Mouse (Mus musculus) forebrain, embryonic 16.5 days (tissue): Measurements from ENCODE around the gene Rbbp5. TPM values are rescaled to one million over a fixed set of nuclear protein-coding genes. Genes with fewer than 3 reads are reported as not detected.

Experiments
- ATAC-seq: fragments of 200-750 bp; cut with Nextera tagmentation; 2 replicates; pipeline ENCODE4 v1.8.0; 2017; ENCODE audit warnings: mild to moderate bottlenecking, moderate library complexity
- H3K27ac ChIP-seq: fragments of 300-500 bp; sonication (generic); 2 replicates; pipeline ENCODE4 v1.5.1; 2014; ENCODE audit warnings: low read length, control low read depth
- H3K27me3 ChIP-seq: fragments of 300-500 bp; sonication (generic); replicated peaks from 2 replicates; pipeline ENCODE4 v1.6.1; 2014; ENCODE audit warnings: low read length; ENCODE audit not compliant: control insufficient read depth, insufficient read depth
- H3K36me3 ChIP-seq: fragments of 300-500 bp; sonication (generic); 2 replicates; pipeline ENCODE4 v1.6.1; 2014; ENCODE audit not compliant: control insufficient read depth, insufficient read depth
- H3K4me1 ChIP-seq: fragments of 300-500 bp; sonication (generic); replicated peaks from 2 replicates; pipeline ENCODE4 v1.6.1; 2014; ENCODE audit warnings: low read length; ENCODE audit not compliant: control insufficient read depth, insufficient read depth
- H3K4me2 ChIP-seq: fragments of 300-500 bp; sonication (generic); 2 replicates; pipeline ENCODE4 v1.6.1; 2014; ENCODE audit warnings: mild to moderate bottlenecking, low read length, control low read depth
- H3K4me3 ChIP-seq: fragments of 300-500 bp; sonication (generic); replicated peaks from 2 replicates; pipeline ENCODE4 v1.5.1; 2014; ENCODE audit warnings: mild to moderate bottlenecking, low read length, control low read depth
- H3K9ac ChIP-seq: fragments of 300-500 bp; sonication (generic); replicated peaks from 2 replicates; pipeline ENCODE4 v1.6.1; 2014; ENCODE audit warnings: low read depth, low read length, control low read depth
- H3K9me3 ChIP-seq: fragments of 300-500 bp; sonication (generic); 2 replicates; pipeline ENCODE4 v1.6.1; 2016; ENCODE audit warnings: low read length; ENCODE audit not compliant: control insufficient read depth
- WGBS: fragments of 180-500 bp; shearing (Covaris S2); extraction: QIAGEN DNeasy Blood & Tissue Kit; methylation state at CpG from one replicate; pipeline ENCODE4 v1.1.7; 2014; 5-methylcytosine and 5-hydroxymethylcytosine counted together
- polyA plus RNA-seq: library from polyadenylated mRNA; unstranded; fragments of >200 nt; fragmentation: Nextera tagmentation; extraction: Ambion mirVana; gene quantifications from 2 replicates; pipeline ENCODE4 v1.2.1, GENCODE M21; 2015

Gene Rbbp5
- 55.4 and 59.0 TPM in 2 replicates for polyA plus RNA-seq

DNA sequence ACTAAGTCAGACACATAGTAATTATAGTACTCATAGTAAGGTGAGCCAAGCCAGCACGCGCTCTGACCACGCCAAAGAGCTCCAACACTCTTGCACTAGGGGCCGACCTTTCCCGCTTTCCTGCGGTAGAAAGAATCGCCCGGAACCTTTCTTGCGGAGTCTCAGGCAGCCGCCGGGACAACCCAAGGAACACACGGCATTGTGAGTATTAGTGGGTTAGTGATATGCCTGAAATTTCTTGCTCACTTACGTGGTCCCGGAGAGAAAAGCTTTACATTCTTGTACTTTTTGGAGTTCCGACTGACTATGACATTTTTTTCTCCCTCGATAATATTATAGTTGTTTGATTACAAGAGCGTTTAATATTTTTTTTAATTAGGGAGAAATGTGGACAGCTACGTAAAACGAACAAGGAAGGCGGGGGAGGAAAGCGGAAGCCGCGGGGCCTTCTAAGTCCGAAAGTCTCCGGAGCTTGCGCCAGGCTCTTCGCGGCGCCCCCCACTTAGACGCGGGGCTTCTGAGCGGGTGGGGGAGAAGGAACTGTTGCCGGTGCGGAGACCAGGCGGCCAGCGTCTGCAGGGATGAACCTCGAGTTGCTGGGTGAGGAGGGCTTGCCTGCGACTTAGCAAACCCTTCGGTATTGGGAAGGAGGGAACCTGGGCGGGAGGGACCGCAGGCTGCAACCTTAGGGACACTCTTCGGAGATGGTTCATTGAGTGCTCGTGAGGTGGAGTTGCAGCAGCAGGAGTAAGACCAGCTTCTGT lies at the start of gene Rbbp5:
Rbbp5 (plus strand) TSS at position 438 of the 764 bp plus-strand sequence.
- Histone ChIP-seq H3K4me1 (peaks cover 18% of the 10 kb centered on the region), H3K27ac (peak within 1 kb of the TSS; percentile 68), H3K27me3 (no peaks in the 10 kb centered on the region), H3K9me3 (no peaks in the 10 kb centered on the region), H3K4me2 (peak within 1 kb of the TSS; percentile 94), H3K36me3 (no peaks in the 10 kb centered on the region), H3K4me3 (peak within 1 kb of the TSS; percentile 80), H3K9ac (peak within 1 kb of the TSS; percentile 81)
- under 1% methylated on average over 43 of the region's 43 CpGs for WGBS
- peak; percentile 93 for ATAC-seq

DNA sequence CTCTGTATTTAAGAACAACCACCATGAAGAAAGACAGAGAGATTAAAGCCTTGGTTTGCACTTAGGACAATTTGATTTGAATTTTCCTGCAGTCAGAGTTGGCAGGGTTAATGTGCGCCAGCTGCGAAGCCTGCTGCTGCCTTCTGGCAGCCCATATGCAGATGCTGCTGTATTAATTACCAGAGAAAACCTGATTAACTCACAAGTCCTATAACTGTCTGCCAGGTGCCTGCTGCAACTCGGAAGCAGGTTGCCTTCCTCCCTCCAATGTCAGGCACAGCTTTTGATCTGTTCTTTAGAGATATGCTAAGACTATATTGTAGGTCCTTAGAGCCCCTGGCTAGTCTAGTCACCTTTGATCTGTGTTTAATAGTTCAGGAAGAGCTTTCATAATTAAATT lies 46.3 kb upstream of the Rbbp5 start:
- Histone ChIP-seq H3K4me2 (no peak overlapping the region), H3K9me3 (no peaks in the 10 kb centered on the region), H3K27me3 (no peaks in the 10 kb centered on the region), H3K27ac (peak overlapping the region; percentile 55), H3K4me1 (peaks cover 29% of the 10 kb centered on the region), H3K4me3 (no peak overlapping the region), H3K36me3 (peaks cover 5% of the 10 kb centered on the region; the same call in 1 of the 2 replicates), H3K9ac (no peak overlapping the region)
- WGBS: 25% methylated on average over 3 of the region's 3 CpGs
- peak; percentile 66 for ATAC-seq

DNA sequence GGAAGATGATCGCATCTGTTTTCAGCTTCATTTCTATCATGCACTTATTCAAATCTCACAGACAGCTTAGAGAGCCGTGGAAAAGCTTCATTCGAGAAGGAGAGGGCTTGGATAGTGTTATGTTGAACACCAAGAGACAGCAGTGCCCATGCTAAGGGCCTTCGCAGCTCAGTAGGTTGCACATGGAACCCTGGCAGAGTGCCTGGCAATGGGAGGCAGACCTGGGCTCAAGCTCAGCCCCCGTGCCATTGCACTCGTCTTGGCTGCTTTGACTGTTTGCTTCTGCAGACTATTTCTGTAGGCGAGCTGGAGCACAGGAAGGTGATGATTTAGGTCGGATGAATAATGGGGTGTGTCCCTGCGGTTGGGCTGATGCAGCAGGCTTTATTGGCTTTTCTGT lies 45.4 kb upstream of the Rbbp5 start:
- Histone ChIP-seq H3K4me3 (no peak overlapping the region), H3K9ac (no peak overlapping the region), H3K9me3 (no peaks in the 10 kb centered on the region), H3K27ac (peak overlapping the region; percentile 55), H3K36me3 (peaks cover 5% of the 10 kb centered on the region; the same call in 1 of the 2 replicates), H3K27me3 (no peaks in the 10 kb centered on the region), H3K4me2 (no peak overlapping the region), H3K4me1 (peaks cover 29% of the 10 kb centered on the region)
- peak; percentile 49 for ATAC-seq
- 54% methylated on average over 9 of the region's 9 CpGs for WGBS

DNA sequence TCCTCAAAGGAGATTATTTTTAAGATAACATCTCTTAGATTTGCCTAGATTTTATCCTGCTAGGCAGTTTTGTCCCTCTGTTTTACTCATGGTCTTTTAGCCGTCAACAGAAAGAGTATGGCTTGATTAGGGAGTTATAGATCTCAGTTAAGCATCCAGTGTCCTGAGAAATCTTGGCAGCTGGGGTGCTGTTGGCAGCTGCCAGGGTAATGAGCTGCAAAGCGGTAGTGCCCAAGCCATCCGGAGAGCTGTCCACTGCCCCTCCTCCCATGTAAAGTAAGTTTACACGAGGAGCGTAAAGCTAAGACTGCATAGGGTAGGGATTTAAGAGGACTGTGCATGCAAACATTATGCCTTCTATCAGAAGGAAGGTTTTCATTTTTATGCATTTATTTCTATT lies 43.8 kb upstream of the Rbbp5 start:
- H3K27ac ChIP-seq: no peak overlapping the region
- no peaks in the 10 kb centered on the region for H3K9me3 ChIP-seq
- H3K27me3 ChIP-seq: no peaks in the 10 kb centered on the region
- H3K9ac ChIP-seq: no peak overlapping the region
- peaks cover 5% of the 10 kb centered on the region; the same call in 1 of the 2 replicates for H3K36me3 ChIP-seq
- no peak overlapping the region for H3K4me3 ChIP-seq
- WGBS: 55% methylated on average over 5 of the region's 5 CpGs
- H3K4me1 ChIP-seq: peaks cover 29% of the 10 kb centered on the region
- no peak for ATAC-seq
- no peak overlapping the region for H3K4me2 ChIP-seq

DNA sequence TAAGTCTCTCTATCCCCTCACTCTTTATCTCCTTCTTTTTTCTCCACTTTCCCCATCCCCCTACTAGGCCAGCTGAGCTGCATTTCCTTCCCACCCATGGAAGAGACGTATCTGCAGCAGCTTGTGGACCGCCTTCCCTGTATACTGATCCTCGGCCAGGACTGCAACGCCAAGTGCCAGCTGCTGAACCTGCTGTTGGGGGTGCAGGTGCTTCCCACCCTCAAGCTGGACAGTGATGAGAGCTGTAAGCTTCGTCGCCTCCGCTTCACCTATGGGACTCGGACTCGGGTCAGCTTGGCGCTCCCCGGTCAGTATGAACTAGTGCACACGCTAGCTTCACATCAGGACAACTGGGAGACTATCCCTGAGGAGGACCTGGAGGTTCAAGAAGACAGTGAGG lies 43.1 kb upstream of the Rbbp5 start:
- H3K9me3 ChIP-seq: no peaks in the 10 kb centered on the region
- H3K36me3 ChIP-seq: peaks cover 5% of the 10 kb centered on the region; the same call in 1 of the 2 replicates
- no peak for ATAC-seq
- H3K4me1 ChIP-seq: peaks cover 29% of the 10 kb centered on the region
- H3K4me2 ChIP-seq: no peak overlapping the region
- no peak overlapping the region for H3K27ac ChIP-seq
- no peaks in the 10 kb centered on the region for H3K27me3 ChIP-seq
- no peak overlapping the region for H3K4me3 ChIP-seq
- no peak overlapping the region for H3K9ac ChIP-seq
- WGBS: 90% methylated on average over 12 of the region's 12 CpGs

DNA sequence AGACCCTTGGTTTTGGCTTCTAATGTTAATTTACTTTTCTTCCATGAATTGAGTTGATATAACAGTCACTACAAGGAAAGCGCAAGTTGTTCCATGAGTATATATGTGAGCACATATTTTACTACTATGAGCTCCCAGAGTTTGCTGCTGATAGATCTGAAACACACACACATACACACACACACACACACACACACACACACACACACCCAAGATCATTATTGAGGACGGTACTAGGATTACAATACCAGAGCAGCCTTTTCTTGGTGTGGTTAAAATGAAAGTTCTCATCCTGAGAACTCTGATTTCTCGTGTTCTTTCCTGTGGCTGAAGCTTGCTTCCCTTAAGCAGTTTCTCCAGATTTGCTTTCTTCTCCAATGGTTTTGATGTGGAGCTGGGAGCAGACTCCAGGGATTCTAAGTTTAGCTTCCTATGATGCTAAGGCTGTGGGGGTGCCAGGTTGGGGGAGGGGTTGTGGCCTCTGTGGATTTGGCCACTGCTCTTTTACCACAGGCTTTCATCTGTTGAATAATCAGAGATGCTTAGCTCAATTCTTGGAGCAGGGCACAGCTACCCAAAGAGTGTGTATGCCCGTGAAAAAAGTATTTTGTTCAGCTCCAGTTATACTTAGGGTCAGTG lies 40.7 kb upstream of the Rbbp5 start:
- Histone ChIP-seq H3K27me3 (no peaks in the 10 kb centered on the region), H3K4me3 (no peak overlapping the region), H3K36me3 (peaks cover 10% of the 10 kb centered on the region; the same call in 1 of the 2 replicates), H3K4me1 (peaks cover 17% of the 10 kb centered on the region), H3K4me2 (no peak overlapping the region), H3K27ac (no peak overlapping the region), H3K9me3 (no peaks in the 10 kb centered on the region), H3K9ac (no peak overlapping the region)
- no peak for ATAC-seq
- 67% methylated on average over 4 of the region's 4 CpGs for WGBS

DNA sequence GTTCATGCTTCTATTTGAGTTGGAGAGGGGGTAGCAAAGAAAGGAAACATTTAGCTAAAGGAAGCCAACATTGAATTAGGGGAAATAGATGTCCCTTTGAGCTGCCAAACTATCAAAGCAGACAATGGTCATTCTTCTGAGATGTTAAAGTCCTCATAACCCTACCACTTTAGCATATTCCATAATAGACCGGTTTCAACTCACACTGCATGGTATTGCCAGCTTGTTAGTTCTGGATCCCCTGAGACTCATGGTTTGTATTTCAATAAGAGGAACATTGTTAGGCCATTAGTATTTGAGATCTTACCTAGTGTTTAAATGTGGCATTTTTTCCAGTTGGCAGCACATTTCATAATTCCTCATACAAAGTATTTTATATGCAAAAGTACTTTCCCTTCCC lies 40.2 kb upstream of the Rbbp5 start:
- Histone ChIP-seq H3K4me3 (no peak overlapping the region), H3K4me1 (peaks cover 12% of the 10 kb centered on the region), H3K9ac (no peak overlapping the region), H3K4me2 (no peak overlapping the region), H3K36me3 (peaks cover 10% of the 10 kb centered on the region; the same call in 1 of the 2 replicates), H3K9me3 (no peaks in the 10 kb centered on the region), H3K27ac (no peak overlapping the region), H3K27me3 (no peaks in the 10 kb centered on the region)
- no peak for ATAC-seq
- WGBS: 82% methylated on average over 1 of the region's 1 CpGs

DNA sequence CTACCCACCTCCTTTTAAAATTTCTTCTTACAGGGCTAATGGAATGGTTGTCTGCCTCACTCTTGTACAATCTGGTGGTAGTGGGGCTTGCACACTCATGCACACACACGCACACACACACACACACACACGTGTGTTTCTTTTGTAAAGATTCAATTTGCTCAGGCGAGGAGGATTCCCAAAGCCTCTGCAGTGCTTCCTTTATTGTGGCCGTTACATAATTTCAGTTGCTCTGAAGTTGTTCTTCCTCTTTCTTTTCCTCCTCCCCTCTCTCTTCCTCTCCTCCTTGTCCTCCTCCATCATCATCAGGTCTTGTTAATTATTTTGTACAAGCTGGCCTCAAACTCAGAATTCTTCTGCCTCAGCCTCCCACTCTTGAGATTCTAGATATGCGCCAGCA lies 39.8 kb upstream of the Rbbp5 start:
- no peak overlapping the region for H3K9ac ChIP-seq
- no peak overlapping the region for H3K4me2 ChIP-seq
- no peak overlapping the region for H3K4me3 ChIP-seq
- peaks cover 10% of the 10 kb centered on the region; the same call in 1 of the 2 replicates for H3K36me3 ChIP-seq
- WGBS: 87% methylated on average over 5 of the region's 5 CpGs
- ATAC-seq: no peak
- no peaks in the 10 kb centered on the region for H3K27me3 ChIP-seq
- H3K4me1 ChIP-seq: peaks cover 9% of the 10 kb centered on the region
- H3K27ac ChIP-seq: no peak overlapping the region
- H3K9me3 ChIP-seq: no peaks in the 10 kb centered on the region

DNA sequence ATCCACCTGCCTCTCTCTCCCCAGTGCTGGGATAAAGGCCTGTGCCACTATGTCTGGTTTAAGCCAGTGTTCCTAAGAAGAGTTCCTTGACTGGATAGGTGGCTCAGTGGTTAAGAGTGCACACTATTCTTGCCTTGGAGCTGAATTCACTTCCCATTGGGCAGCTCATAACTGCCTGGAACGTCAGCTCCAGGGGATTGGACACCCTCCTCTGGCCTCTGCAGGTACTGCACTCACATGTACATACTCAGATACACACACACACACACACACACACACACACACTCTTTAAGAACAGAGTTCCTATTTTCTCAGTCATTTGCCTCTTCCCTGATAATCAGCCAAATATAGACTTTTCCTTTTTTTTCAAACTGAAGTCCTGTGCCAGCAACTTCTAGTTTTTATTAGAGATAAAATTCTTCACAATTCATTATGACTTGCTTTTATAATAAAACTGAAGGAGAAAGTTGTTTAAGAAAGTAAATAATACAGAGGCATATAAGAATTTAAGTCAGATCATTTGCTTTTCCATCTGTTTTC lies 36.2 kb upstream of the Rbbp5 start:
- ATAC-seq: no peak
- Histone ChIP-seq H3K4me3 (no peak overlapping the region), H3K36me3 (peaks cover 5% of the 10 kb centered on the region; the same call in 1 of the 2 replicates), H3K27ac (no peak overlapping the region), H3K4me2 (no peak overlapping the region), H3K4me1 (no peaks in the 10 kb centered on the region), H3K9me3 (no peaks in the 10 kb centered on the region), H3K27me3 (no peaks in the 10 kb centered on the region), H3K9ac (no peak overlapping the region)
- WGBS: 74% methylated on average over 1 of the region's 1 CpGs
